ENCODE assay signal across 23 mouse cellular contexts in genomic region chr10:99289176-99289575, GRCm38 (mm10).
"Had no signal": no experiment of that assay in that cellular context is flagged by ENCODE, and none has a peak within 500 bp of the region (broad histone marks: within the 10 kb centered on the region; RNA-seq: fewer than 3 reads in every experiment).

No protein-coding gene starts in this region.

- H3K4me3 ChIP-seq: lung, embryonic 15.5 days; midbrain, embryonic 10.5 days; midbrain, embryonic 12.5 days; myocyte; neural tube, embryonic 13.5 days; neural tube, embryonic 15.5 days; stomach, embryonic 15.5 days had no signal

- H3K36me3 ChIP-seq: lung, embryonic 15.5 days; midbrain, embryonic 10.5 days; midbrain, embryonic 12.5 days; neural tube, embryonic 13.5 days; neural tube, embryonic 15.5 days; stomach, embryonic 15.5 days had no signal

- H3K27ac ChIP-seq: lung, embryonic 15.5 days; macrophage; midbrain, embryonic 10.5 days; midbrain, embryonic 12.5 days; neural tube, embryonic 13.5 days; neural tube, embryonic 15.5 days; stomach, embryonic 15.5 days; stomach, postnatal 0 days had no signal

- DNase-seq: liver, postnatal 0 days; lung, adult 2 months; lung, postnatal 14 days; lung, postnatal 36 days; midbrain, embryonic 14.5 days; retina, postnatal 1 day; right cerebral cortex, adult 18-20 months; right cerebral cortex, postnatal 25 days; right cerebral cortex, postnatal 4 days; spleen, adult 18-20 months; thymus, adult 2 months; thymus, postnatal 36 days had no signal

- H3K4me2 ChIP-seq: lung, embryonic 15.5 days; midbrain, embryonic 12.5 days; neural tube, embryonic 13.5 days; neural tube, embryonic 15.5 days; stomach, embryonic 15.5 days had no signal

- H3K9ac ChIP-seq: liver, postnatal 0 days; lung, embryonic 15.5 days; midbrain, embryonic 12.5 days; neural tube, embryonic 13.5 days; neural tube, embryonic 15.5 days; stomach, embryonic 15.5 days had no signal

- H3K27me3 ChIP-seq: lung, embryonic 15.5 days; stomach, embryonic 15.5 days had no signal

- ATAC-seq: liver, postnatal 0 days; lung, postnatal 0 days; midbrain, embryonic 16.5 days had no signal

- H3K9me3 ChIP-seq: lung, embryonic 15.5 days; midbrain, embryonic 10.5 days; midbrain, embryonic 12.5 days; neural tube, embryonic 13.5 days; neural tube, embryonic 15.5 days; stomach, embryonic 15.5 days had no signal
